Mouse (Mus musculus) midbrain, embryonic 14.5 days (tissue): Measurements from ENCODE around the gene Tpcn1. TPM values are rescaled to one million over a fixed set of nuclear protein-coding genes. Genes with fewer than 3 reads are reported as not detected.
"Not testable (repeated sequence)": the region's sequence is repeated elsewhere in the genome, so short reads cannot be mapped to it uniquely, and the experiment has no call there.

Source experiments
- ATAC-seq: fragments of 200-750 bp; cut with Nextera tagmentation; 2 replicates; pipeline ENCODE4 v1.8.0; 2017; ENCODE audit warnings: moderate number of reproducible peaks, moderate library complexity; ENCODE audit not compliant: low FRiP score, low TSS enrichment
- DNase-seq: peaks from one replicate; pipeline ENCODE4 v3.0.0-alpha.2; 2015
- H3K27ac ChIP-seq: fragments of 300-500 bp; sonication (generic); replicated peaks from 2 replicates; pipeline ENCODE4 v1.5.1; 2014; ENCODE audit warnings: mild to moderate bottlenecking, low read depth, low read length, moderate library complexity
- H3K27me3 ChIP-seq: fragments of 300-500 bp; sonication (generic); 2 replicates; pipeline ENCODE4 v1.6.1; 2014; ENCODE audit warnings: low read length, control low read depth, mixed read lengths; ENCODE audit not compliant: control insufficient read depth, insufficient read depth
- H3K36me3 ChIP-seq: fragments of 300-500 bp; sonication (generic); 2 replicates; pipeline ENCODE4 v1.6.1; 2014; ENCODE audit warnings: low read length, control low read depth; ENCODE audit not compliant: control insufficient read depth, insufficient read depth
- H3K4me1 ChIP-seq: fragments of 300-500 bp; sonication (generic); 2 replicates; pipeline ENCODE4 v1.6.1; 2014; ENCODE audit warnings: mild to moderate bottlenecking, antibody characterized with exemption, low read length, control low read depth; ENCODE audit not compliant: control insufficient read depth, insufficient read depth
- H3K4me2 ChIP-seq: fragments of 300-500 bp; sonication (generic); 2 replicates; pipeline ENCODE4 v1.6.1; 2014; ENCODE audit warnings: mild to moderate bottlenecking, low read length, moderate library complexity
- H3K4me3 ChIP-seq: fragments of 300-500 bp; sonication (generic); replicated peaks from 2 replicates; pipeline ENCODE4 v1.5.1; 2014; ENCODE audit warnings: low read depth, low read length
- H3K9ac ChIP-seq: fragments of 300-500 bp; sonication (generic); replicated peaks from 2 replicates; pipeline ENCODE4 v1.6.1; 2014; ENCODE audit warnings: mild to moderate bottlenecking, low read length, moderate library complexity
- H3K9me3 ChIP-seq: fragments of 300-500 bp; sonication (generic); 2 replicates; pipeline ENCODE4 v1.6.1; 2016; ENCODE audit warnings: low read length, control low read depth, mixed read lengths; ENCODE audit not compliant: control insufficient read depth
- WGBS: fragments of 180-500 bp; shearing (Covaris S2); extraction: QIAGEN DNeasy Blood & Tissue Kit; methylation state at CpG from one replicate; pipeline ENCODE4 v1.1.7; 2014; 5-methylcytosine and 5-hydroxymethylcytosine counted together
- polyA plus RNA-seq: library from polyadenylated mRNA; unstranded; fragments of >200 nt; fragmentation: Nextera tagmentation; extraction: Ambion mirVana; gene quantifications from 2 replicates; pipeline ENCODE4 v1.2.1, GENCODE M21; 2014

The Tpcn1 gene
- polyA plus RNA-seq, 1 experiment from 2014 or later: 12.2 TPM

- peak within 1 kb of the TSS; percentile 88 for H3K4me3 ChIP-seq
- peak; percentile 70 for ATAC-seq
These were observed 85.2 kb downstream of the Tpcn1 start, which contains the start of gene Plbd2 for GRCm38 (mm10) chr5:120503144-120503795. Gene Plbd2 (minus strand): TSS chr5:120503625.

GRCm38 (mm10) chr5:120502675-120503143, 85.8 kb downstream of the Tpcn1 start:
- H3K27ac ChIP-seq: no peak overlapping the region
- peak overlapping the region; percentile 88 for H3K9ac ChIP-seq
- DNase-seq: no peak
- peak overlapping the region; percentile 93 for H3K4me2 ChIP-seq
- peaks cover 12% of the 10 kb centered on the region for H3K4me1 ChIP-seq
- no peak for ATAC-seq
- peak overlapping the region; percentile 88 for H3K4me3 ChIP-seq
- WGBS: 10% methylated on average over 12 of the region's 12 CpGs
- no peaks in the 10 kb centered on the region for H3K9me3 ChIP-seq
- H3K36me3 ChIP-seq: peaks cover 8% of the 10 kb centered on the region; the same call in 1 of the 2 replicates
- no peaks in the 10 kb centered on the region for H3K27me3 ChIP-seq

More at GRCm38 (mm10) chr5:120503144-120503795, 85.2 kb downstream of the Tpcn1 start, which contains the start of gene Plbd2:
- Histone ChIP-seq H3K9me3 (no peaks in the 10 kb centered on the region), H3K4me1 (peaks cover 12% of the 10 kb centered on the region), H3K9ac (peak within 1 kb of the TSS; percentile 88), H3K27me3 (no peaks in the 10 kb centered on the region), H3K36me3 (peaks cover 6% of the 10 kb centered on the region; the same call in 1 of the 2 replicates), H3K27ac (peak within 1 kb of the TSS; percentile 32; the same call in 1 of the 2 replicates), H3K4me2 (peak within 1 kb of the TSS; percentile 93)
- under 1% methylated on average over 52 of the region's 55 CpGs for WGBS
- DNase-seq: peak; percentile 98

- WGBS: 81% methylated on average over 9 of the region's 9 CpGs
- Histone ChIP-seq H3K9ac (peak overlapping the region; percentile 88), H3K27me3 (no peaks in the 10 kb centered on the region), H3K4me1 (peaks cover 12% of the 10 kb centered on the region), H3K27ac (no peak overlapping the region), H3K36me3 (peaks cover 9% of the 10 kb centered on the region; the same call in 1 of the 2 replicates), H3K4me3 (peak overlapping the region; percentile 88), H3K4me2 (peak overlapping the region; percentile 93), H3K9me3 (no peaks in the 10 kb centered on the region)
- DNase-seq: no peak
- no peak for ATAC-seq
These were observed 86.3 kb downstream of the Tpcn1 start for GRCm38 (mm10) chr5:120502147-120502621.

GRCm38 (mm10) chr5:120500609-120501008, 87.9 kb downstream of the Tpcn1 start:
- WGBS: 87% methylated on average over 9 of the region's 9 CpGs
- not testable (repeated sequence) for ATAC-seq, H3K27me3 ChIP-seq, H3K27ac ChIP-seq, H3K4me3 ChIP-seq, H3K9me3 ChIP-seq, H3K4me2 ChIP-seq, H3K9ac ChIP-seq, DNase-seq
- Histone ChIP-seq H3K4me1 (peaks cover 12% of the 10 kb centered on the region), H3K36me3 (peaks cover 16% of the 10 kb centered on the region)

DNA sequence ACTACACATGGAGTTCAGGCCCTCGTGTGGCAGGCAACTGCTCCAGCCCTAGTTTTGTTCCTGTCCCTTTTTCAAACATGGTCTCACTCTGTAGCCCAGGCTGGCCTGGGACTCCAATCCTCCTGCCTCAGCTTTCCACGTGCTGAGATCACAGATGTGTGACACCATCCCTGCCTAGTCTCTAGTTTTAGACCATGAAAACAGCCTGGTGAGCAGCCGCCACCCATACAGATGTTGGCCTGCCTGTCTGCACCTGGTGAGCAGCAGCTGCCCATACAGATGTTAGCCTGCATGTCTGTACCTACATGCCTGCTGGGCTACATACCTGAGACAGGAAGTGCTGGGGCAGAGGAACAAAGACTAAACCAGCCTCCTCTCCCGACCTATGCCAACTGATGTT, 89.3 kb downstream of the Tpcn1 start:
- ATAC-seq: no peak
- peaks cover 12% of the 10 kb centered on the region for H3K4me1 ChIP-seq
- 84% methylated on average over 4 of the region's 4 CpGs for WGBS
- DNase-seq: no peak
- H3K27ac ChIP-seq: no peak overlapping the region
- no peak overlapping the region for H3K9ac ChIP-seq
- H3K4me3 ChIP-seq: no peak overlapping the region
- peaks cover 18% of the 10 kb centered on the region for H3K36me3 ChIP-seq
- H3K4me2 ChIP-seq: no peak overlapping the region
- H3K27me3 ChIP-seq: no peaks in the 10 kb centered on the region
- H3K9me3 ChIP-seq: no peaks in the 10 kb centered on the region

GRCm38 (mm10) chr5:120497071-120497470, 91.4 kb downstream of the Tpcn1 start:
- H3K36me3 ChIP-seq: peaks cover 25% of the 10 kb centered on the region
- 96% methylated on average over 3 of the region's 3 CpGs for WGBS

DNA sequence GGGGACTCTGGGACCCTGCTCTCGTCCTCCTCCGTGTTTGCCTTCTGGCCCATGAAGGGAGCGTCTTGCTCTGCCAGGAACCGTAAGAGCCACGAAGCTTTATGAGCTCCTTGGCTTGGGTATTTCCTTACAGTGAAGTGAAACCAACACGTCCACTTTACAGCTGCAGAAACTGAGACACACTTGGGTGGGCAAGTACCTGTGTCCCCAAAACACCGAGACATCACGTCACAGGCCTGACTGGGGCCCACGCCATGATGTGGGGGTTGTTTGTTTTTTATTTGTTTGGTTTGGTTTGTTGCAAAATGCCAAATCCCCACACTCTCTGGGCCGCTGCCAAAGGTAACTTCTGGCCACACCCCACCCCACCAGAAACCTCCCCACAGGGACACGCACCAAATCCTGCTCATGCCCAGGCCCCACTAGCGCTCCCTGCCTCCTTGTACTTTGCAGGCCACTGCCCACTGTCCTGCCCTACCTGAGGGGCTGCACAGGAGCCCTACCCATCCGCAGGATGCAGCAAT, 92.7 kb downstream of the Tpcn1 start:
- 92% methylated on average over 13 of the region's 13 CpGs for WGBS
- Histone ChIP-seq H3K9ac (no peak overlapping the region), H3K27ac (no peak overlapping the region), H3K36me3 (peaks cover 25% of the 10 kb centered on the region), H3K9me3 (no peaks in the 10 kb centered on the region), H3K27me3 (no peaks in the 10 kb centered on the region), H3K4me3 (no peak overlapping the region), H3K4me1 (no peaks in the 10 kb centered on the region), H3K4me2 (no peak overlapping the region)
- no peak for ATAC-seq
- no peak for DNase-seq

More at GRCm38 (mm10) chr5:120497071-120497470, 91.4 kb downstream of the Tpcn1 start:
- Histone ChIP-seq H3K9ac (no peak overlapping the region), H3K4me1 (peaks cover 3% of the 10 kb centered on the region; the same call in 1 of the 2 replicates), H3K27ac (no peak overlapping the region), H3K27me3 (no peaks in the 10 kb centered on the region), H3K9me3 (no peaks in the 10 kb centered on the region), H3K4me3 (no peak overlapping the region), H3K4me2 (no peak overlapping the region)
- DNase-seq (no peak), ATAC-seq (no peak)

DNA sequence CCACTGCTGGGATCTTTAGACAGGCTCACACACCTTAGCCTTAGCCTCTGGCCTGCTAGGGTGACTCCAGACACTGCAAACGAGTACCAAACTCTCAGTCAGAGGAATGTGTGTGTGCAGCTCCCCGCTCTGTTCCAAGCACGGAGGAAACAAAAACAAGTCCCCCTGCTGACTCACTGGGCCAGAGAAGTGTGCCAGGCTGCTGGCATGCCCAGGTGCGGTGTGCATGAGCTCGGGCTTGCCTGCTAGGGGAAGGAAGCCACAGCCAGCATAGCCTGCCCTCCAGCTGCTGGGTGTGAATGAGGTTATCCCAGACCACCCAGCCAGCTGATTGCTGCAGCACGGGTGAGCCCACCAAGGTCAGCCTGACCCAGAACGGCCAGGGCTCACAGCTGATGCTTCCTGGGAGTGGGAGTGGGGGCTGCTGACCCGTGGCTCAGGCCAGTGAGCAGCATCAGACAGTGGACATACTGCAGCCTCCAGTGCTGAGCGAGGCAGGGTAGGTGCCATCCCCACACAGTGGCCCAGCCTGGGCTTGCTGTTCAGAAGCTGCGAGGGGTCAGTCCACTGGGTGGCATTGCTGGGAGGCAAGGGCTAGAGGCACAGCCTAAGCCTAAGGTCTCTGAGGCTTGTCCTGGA, 93.3 kb downstream of the Tpcn1 start:
- Histone ChIP-seq H3K27ac (no peak overlapping the region), H3K9ac (no peak overlapping the region), H3K27me3 (no peaks in the 10 kb centered on the region), H3K4me3 (no peak overlapping the region), H3K36me3 (peaks cover 25% of the 10 kb centered on the region), H3K9me3 (no peaks in the 10 kb centered on the region), H3K4me1 (no peaks in the 10 kb centered on the region), H3K4me2 (no peak overlapping the region)
- DNase-seq (no peak), ATAC-seq (no peak)
- 80% methylated on average over 10 of the region's 10 CpGs for WGBS
